Mouse (Mus musculus): ENCODE measurements at regions not wholly inside any gene's neighbourhood (a gene's known extent, or its start where the extent isn't known, plus 50 kb on each side); places are given as distances from the start of the nearest gene placed in this dataset.

DNA sequence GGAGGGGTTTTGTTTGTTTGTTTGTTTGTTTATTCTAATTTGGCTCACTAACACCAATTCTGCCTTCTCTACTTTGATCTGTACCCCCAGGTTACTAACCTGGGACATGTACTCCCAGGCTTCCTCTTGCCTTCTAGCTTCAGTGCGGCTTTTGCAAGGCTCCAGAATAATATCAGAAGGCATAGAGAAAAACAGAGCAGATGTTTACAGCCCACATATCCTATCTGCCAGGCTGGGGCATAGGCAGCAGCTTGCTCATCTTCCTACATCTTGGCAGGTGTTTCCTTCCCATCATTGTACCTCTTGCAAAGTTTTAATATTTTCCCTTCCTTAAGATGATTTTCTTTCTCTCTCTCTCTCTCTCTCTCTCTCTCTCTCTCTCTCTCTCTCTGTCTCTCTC lies 244.9 kb upstream of the Clec14a start:
- Histone ChIP-seq H3K27me3 (no peaks in the 10 kb centered on the region), H3K27ac (no peak overlapping the region), H3K9ac (no peak overlapping the region), H3K9me3 (no peaks in the 10 kb centered on the region), H3K4me1 (no peaks in the 10 kb centered on the region), H3K4me2 (replicated peaks) (no peak overlapping the region), H3K4me3 (no peak overlapping the region), H3K36me3 (no peaks in the 10 kb centered on the region)
- WGBS, result 90% methylated on average over 1 of the region's 1 CpGs
- no peak for ATAC-seq (ENCODE audit: low FRiP score, low read depth)

DNA sequence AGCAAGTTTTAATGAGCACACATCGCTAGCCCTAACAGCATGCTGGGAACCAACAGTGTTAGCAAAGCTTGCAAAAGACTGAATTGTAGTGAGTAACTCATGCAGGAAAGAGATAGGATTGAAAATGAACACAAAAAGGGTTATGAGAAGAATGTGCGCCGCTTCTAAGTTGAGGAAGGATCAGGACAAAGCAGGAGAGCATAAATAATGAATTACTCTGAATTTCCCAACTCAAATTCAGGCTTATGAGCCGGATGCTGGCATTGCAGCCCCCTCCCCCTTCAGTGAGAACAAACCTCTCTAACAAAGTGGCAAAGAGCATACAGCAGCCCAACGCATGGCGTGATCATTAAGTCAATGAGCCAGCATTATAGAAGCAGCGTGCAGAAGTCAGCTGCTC lies 243.6 kb upstream of the Clec14a start:
- Histone ChIP-seq H3K9ac (no peak overlapping the region), H3K9me3 (no peaks in the 10 kb centered on the region), H3K4me3 (no peak overlapping the region), H3K36me3 (no peaks in the 10 kb centered on the region), H3K4me1 (no peaks in the 10 kb centered on the region), H3K27ac (no peak overlapping the region), H3K4me2 (replicated peaks) (no peak overlapping the region), H3K27me3 (no peaks in the 10 kb centered on the region)
- no peak for ATAC-seq (ENCODE audit: low FRiP score, low read depth)
- WGBS, result 51% methylated on average over 7 of the region's 7 CpGs

DNA sequence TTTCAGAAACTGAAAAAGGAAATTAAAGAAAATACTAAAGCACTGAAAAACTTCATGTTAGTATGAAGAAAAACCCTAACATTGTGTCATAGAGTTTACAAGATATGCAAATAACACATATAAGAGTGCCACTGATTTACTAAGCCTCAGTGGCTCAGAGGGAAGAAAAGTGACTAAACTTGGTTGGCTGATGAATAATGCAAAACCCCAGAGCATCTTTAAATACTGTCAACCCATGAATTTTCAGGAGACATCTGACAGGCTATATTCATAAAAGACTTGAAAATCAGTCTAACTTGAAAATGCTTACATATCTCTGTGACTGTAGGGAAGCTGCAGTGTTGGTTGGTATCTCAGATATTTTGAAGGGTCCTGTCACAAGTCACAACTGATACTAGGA lies 235.2 kb upstream of the Clec14a start:
- H3K9me3 ChIP-seq, result no peaks in the 10 kb centered on the region
- H3K27me3 ChIP-seq, result no peaks in the 10 kb centered on the region
- no peak for ATAC-seq (ENCODE audit: low FRiP score, low read depth)
- H3K4me3 ChIP-seq, result no peak overlapping the region
- no peak overlapping the region for H3K27ac ChIP-seq
- no peaks in the 10 kb centered on the region for H3K4me1 ChIP-seq
- no peak overlapping the region for H3K4me2 ChIP-seq (replicated peaks)
- no peaks in the 10 kb centered on the region for H3K36me3 ChIP-seq
- H3K9ac ChIP-seq, result no peak overlapping the region

DNA sequence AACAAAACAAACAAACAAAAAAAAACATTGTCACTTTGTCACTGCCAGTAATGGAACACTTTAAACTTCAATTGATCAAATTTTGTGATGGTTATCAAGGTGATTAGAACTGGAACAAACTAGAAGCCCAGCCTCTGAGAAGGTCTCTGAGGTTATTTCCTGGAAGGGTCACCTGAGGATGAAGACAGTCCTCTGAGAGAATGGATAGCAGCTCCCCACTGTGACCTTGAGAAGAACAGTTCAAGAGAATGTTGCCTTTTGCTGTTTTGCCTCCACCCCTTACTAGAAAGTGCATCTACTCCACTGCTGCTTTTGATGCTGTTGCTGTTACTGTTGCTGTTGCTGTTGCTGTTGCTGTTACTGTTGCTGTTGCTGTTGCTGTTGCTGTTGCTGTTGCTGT lies 205.1 kb upstream of the Clec14a start:
- H3K4me3 ChIP-seq, result no peak overlapping the region
- H3K9ac ChIP-seq, result no peak overlapping the region
- H3K27me3 ChIP-seq, result no peaks in the 10 kb centered on the region
- no peaks in the 10 kb centered on the region for H3K36me3 ChIP-seq
- H3K4me1 ChIP-seq, result no peaks in the 10 kb centered on the region
- H3K4me2 ChIP-seq (replicated peaks), result no peak overlapping the region
- no peak for ATAC-seq (ENCODE audit: low FRiP score, low read depth)
- H3K9me3 ChIP-seq, result no peaks in the 10 kb centered on the region
- no peak overlapping the region for H3K27ac ChIP-seq

DNA sequence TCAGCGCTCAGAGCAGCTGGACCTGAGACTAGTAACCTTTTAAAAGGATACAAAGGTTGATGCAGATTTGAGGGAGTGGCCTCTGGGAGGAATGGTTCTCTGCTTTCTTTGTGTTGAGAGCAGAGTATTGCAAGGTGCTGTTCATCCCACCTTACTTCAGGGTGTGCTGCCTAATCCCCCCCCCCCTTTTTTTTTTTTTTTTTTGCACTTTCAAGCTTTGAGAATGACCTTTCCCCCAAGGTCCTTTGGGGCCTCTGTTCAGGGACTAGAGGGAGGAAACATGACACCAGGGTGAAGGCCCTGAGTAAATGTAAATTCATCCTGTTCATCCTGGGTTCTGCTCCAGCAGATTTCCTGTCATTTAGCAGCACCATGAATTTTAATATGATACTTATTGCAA lies 204.4 kb upstream of the Clec14a start:
- Histone ChIP-seq H3K9me3 (no peaks in the 10 kb centered on the region), H3K27me3 (no peaks in the 10 kb centered on the region), H3K4me1 (no peaks in the 10 kb centered on the region), H3K36me3 (no peaks in the 10 kb centered on the region), H3K9ac (no peak overlapping the region), H3K27ac (no peak overlapping the region), H3K4me3 (no peak overlapping the region), H3K4me2 (replicated peaks) (no peak overlapping the region)
- ATAC-seq (ENCODE audit: low FRiP score, low read depth), result no peak
- WGBS, result 65% methylated on average over 1 of the region's 1 CpGs

DNA sequence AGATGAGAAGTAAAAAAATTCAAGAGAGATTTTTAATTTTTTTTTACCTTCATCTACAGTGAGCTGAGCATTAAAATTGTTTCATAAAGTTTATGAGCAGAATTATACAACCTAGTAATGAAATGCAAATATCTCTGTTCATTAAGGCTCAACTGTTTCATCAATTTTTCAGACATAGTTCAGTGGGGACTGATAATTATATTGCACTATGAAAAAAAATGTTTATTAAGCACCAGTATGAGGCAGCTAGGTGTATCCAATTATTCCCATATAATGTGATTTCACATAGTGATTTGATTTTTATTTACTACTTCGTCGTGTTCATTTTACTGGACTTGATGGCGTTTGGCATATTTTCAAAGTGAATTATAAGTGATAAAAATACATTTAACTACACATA lies 191.4 kb upstream of the Clec14a start:
- WGBS, result 51% methylated on average over 3 of the region's 3 CpGs

DNA sequence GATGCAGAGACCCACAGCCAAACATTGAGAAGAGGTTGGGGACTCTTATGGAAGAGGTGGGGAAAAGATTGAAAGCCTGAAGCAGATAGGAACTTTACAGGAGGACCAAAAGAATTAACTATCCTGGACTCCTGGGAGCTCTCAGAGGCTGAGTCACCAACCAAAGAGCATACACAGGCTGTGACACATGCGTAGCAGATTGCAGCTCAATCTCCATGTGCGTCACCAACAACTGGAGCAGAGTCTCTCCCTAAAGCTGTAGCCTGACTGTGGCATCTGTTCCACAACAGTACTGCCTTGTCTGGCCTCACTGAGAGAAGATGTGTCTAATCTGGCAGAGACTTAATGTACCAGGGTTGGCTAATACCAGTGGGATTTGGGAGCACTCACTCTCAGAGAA lies 185.7 kb upstream of the Clec14a start:
- Histone ChIP-seq H3K4me1 (no peaks in the 10 kb centered on the region), H3K9me3 (no peaks in the 10 kb centered on the region), H3K9ac (no peak overlapping the region), H3K27ac (no peak overlapping the region), H3K4me3 (no peak overlapping the region), H3K36me3 (no peaks in the 10 kb centered on the region), H3K4me2 (replicated peaks) (no peak overlapping the region), H3K27me3 (no peaks in the 10 kb centered on the region)
- WGBS, result 80% methylated on average over 2 of the region's 2 CpGs
- ATAC-seq (ENCODE audit: low FRiP score, low read depth), result no peak

More for the DNA sequence above, 191.4 kb upstream of the Clec14a start:
- Histone ChIP-seq H3K36me3 (no peaks in the 10 kb centered on the region), H3K9ac (no peak overlapping the region), H3K27me3 (no peaks in the 10 kb centered on the region), H3K4me3 (no peak overlapping the region), H3K4me1 (no peaks in the 10 kb centered on the region), H3K4me2 (replicated peaks) (no peak overlapping the region), H3K27ac (no peak overlapping the region), H3K9me3 (no peaks in the 10 kb centered on the region)
- ATAC-seq (ENCODE audit: low FRiP score, low read depth), result no peak

DNA sequence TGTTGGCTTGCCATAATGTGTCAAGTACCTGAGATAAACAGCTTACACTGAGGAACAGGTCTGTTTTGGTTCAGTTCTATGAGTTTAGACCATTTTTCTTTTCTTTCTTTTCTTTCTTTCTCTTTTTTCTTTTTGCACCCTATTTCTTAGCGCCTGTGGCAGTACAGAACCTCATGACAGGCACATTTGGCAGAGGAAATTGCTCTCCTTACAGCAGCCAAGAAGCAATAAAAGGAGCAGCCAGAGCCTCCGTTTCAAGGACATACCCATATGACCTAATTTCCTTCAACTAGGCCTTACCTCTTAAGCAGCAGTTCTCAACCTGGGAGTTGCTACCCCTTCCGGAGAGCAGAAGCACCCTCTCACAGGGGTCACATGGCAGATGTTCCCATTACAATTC lies 173.9 kb upstream of the Clec14a start:
- 32% methylated on average over 3 of the region's 3 CpGs for WGBS
- H3K4me2 ChIP-seq (replicated peaks), result no peak overlapping the region
- H3K4me3 ChIP-seq, result no peak overlapping the region
- H3K27ac ChIP-seq, result no peak overlapping the region
- H3K9ac ChIP-seq, result no peak overlapping the region
- no peaks in the 10 kb centered on the region for H3K27me3 ChIP-seq
- H3K9me3 ChIP-seq, result no peaks in the 10 kb centered on the region
- no peaks in the 10 kb centered on the region for H3K4me1 ChIP-seq
- ATAC-seq (ENCODE audit: low FRiP score, low read depth), result no peak
- no peaks in the 10 kb centered on the region for H3K36me3 ChIP-seq

DNA sequence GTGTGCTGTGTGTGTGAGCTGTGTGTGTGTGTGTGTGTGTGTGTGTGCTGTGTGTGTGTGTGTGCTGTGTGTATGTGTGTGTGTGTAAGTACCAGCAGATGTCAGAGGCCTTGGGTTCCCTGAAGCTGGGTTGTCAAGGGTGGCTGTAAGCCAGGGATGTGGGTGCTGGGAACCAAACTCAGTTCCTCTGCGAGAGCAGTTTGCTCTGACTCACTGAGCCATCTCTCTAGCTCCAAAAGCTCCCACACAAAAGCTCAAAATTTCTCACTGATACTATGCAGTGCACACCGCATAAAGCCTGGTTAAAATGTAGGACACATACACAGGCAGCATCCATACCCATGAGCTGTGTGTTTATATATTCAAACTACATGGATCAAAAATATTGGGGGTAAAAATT lies 172.9 kb upstream of the Clec14a start:
- H3K4me3 ChIP-seq, result no peak overlapping the region
- no peak for ATAC-seq (ENCODE audit: low FRiP score, low read depth)
- no peaks in the 10 kb centered on the region for H3K36me3 ChIP-seq
- H3K9me3 ChIP-seq, result no peaks in the 10 kb centered on the region
- 94% methylated on average over 2 of the region's 2 CpGs for WGBS
- H3K4me2 ChIP-seq (replicated peaks), result no peak overlapping the region
- no peak overlapping the region for H3K27ac ChIP-seq
- H3K4me1 ChIP-seq, result 0 out of 2 replicates have a peak, but pooled peaks cover 6% of the 10 kb centered on the region
- H3K9ac ChIP-seq, result no peak overlapping the region
- no peaks in the 10 kb centered on the region for H3K27me3 ChIP-seq

DNA sequence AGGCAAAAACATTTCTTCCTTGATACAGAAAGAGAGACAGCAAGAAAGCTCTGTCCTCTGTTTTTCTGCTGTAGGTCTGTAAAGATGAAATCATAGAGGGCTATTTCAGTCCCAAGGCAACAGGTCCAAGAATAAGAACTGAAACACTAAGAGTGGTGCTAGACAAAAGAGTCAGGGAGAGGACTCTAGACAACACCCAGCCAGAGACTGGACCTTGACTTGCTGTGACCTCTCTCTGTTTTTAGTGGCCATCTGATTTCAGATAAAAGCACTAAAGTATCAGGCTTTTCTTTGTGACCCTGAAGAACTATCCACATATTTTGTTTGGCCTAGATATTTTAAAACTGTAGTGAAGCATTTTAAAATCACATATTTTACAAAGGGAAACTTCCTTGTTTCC lies 171.6 kb upstream of the Clec14a start:
- Histone ChIP-seq H3K9me3 (no peaks in the 10 kb centered on the region), H3K4me3 (no peak overlapping the region), H3K27ac (no peak overlapping the region), H3K4me1 (0 out of 2 replicates have a peak, but pooled peaks cover 6% of the 10 kb centered on the region), H3K27me3 (no peaks in the 10 kb centered on the region), H3K36me3 (no peaks in the 10 kb centered on the region), H3K9ac (no peak overlapping the region), H3K4me2 (replicated peaks) (no peak overlapping the region)
- no peak for ATAC-seq (ENCODE audit: low FRiP score, low read depth)

DNA sequence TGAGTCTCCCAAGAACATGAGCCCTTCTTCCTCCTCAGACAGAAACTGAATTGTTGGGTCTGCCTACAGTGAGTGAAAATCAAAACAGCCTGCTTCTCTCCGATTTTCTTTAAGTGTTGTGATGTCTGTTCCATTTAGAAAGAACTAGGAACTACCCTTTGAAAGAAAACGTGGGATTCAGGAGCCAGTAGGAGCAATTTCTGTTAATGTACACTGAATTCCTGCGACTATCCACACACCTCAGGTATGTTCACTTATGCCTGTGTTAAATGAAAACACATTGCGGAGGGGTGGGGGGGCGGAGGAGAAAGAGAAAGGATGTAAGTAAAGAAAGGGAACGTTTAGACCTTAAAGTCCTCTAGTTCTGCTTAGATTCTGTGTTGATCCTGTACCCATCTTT lies 167.9 kb upstream of the Clec14a start:
- no peak for ATAC-seq (ENCODE audit: low FRiP score, low read depth)
- H3K27me3 ChIP-seq, result no peaks in the 10 kb centered on the region
- H3K9me3 ChIP-seq, result no peaks in the 10 kb centered on the region
- WGBS, result 45% methylated on average over 6 of the region's 6 CpGs
- 0 out of 2 replicates have a peak, but pooled peaks cover 6% of the 10 kb centered on the region for H3K4me1 ChIP-seq
- H3K4me2 ChIP-seq (replicated peaks), result 0 out of 2 replicates have a peak overlapping the region, but pooled peaks have one; percentile 21
- no peak overlapping the region for H3K4me3 ChIP-seq
- H3K9ac ChIP-seq, result no peak overlapping the region
- no peak overlapping the region for H3K27ac ChIP-seq
- no peaks in the 10 kb centered on the region for H3K36me3 ChIP-seq

DNA sequence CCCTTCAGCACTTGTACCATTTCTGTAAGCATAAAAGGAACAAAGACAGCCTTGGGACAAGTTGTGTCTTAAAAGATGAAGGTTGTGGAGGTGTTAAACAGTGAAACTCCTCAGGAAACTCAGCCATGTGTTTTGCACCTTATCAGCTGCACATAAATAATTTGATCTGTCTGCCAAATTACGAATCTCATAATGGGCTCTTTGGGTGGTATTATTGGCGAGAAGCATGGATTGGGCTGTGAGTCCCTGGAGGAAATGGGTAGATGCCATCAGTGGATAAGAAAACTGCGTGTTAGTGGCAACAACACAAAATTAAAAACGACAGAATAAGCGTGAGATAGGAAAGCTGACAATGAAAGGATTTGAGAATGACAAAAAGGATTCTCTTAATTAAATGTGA lies 165.4 kb upstream of the Clec14a start:
- Histone ChIP-seq H3K27ac (no peak overlapping the region), H3K4me3 (no peak overlapping the region), H3K36me3 (no peaks in the 10 kb centered on the region), H3K27me3 (no peaks in the 10 kb centered on the region), H3K4me1 (0 out of 2 replicates have a peak, but pooled peaks cover 6% of the 10 kb centered on the region), H3K9me3 (no peaks in the 10 kb centered on the region), H3K4me2 (replicated peaks) (no peak overlapping the region), H3K9ac (no peak overlapping the region)
- 65% methylated on average over 5 of the region's 5 CpGs for WGBS
- no peak for ATAC-seq (ENCODE audit: low FRiP score, low read depth)

DNA sequence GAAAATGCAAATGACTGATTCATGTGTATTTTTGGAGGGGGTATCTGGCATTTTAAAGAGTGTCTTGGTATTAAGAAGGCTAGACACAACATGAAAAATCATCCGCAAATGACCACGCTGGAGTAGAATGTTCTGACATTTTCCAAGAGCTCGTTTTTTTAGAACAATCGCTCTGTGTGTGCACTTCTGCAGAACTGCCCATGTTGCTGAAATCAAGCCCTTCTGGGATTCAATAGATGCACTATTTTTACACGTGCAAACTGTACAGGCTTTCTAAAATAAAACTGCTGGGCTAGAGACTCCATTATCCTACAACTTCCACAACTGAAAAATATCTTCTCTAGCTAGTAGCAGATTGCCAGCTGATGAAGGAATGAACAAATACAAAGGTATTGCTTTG lies 160.8 kb upstream of the Clec14a start:
- 61% methylated on average over 5 of the region's 5 CpGs for WGBS
- H3K4me1 ChIP-seq, result peaks cover 15% of the 10 kb centered on the region
- H3K36me3 ChIP-seq, result no peaks in the 10 kb centered on the region
- H3K4me2 ChIP-seq (replicated peaks), result no peak overlapping the region
- H3K4me3 ChIP-seq, result no peak overlapping the region
- ATAC-seq (ENCODE audit: low FRiP score, low read depth), result peak; percentile 48; the same call in 1 of the 2 replicates
- no peaks in the 10 kb centered on the region for H3K27me3 ChIP-seq
- H3K9me3 ChIP-seq, result no peaks in the 10 kb centered on the region
- no peak overlapping the region for H3K9ac ChIP-seq
- no peak overlapping the region for H3K27ac ChIP-seq
